Mouse (Mus musculus) embryonic facial prominence, embryonic 10.5 days (tissue): ENCODE results near the gene Ginm1. TPM values are rescaled to one million over a fixed set of nuclear protein-coding genes. Genes with fewer than 3 reads are reported as not detected.

Experiments
- DNase-seq: peaks from one replicate; pipeline ENCODE4 v3.0.0-alpha.2; 2017; ENCODE audit warnings: low spot score
- H3K27ac ChIP-seq: fragments of 300-500 bp; sonication (generic); replicated peaks from 2 replicates; pipeline ENCODE4 v1.5.1; 2016; ENCODE audit warnings: mild to moderate bottlenecking
- H3K27me3 ChIP-seq: fragments of 300-500 bp; sonication (generic); replicated peaks from 2 replicates; pipeline ENCODE4 v1.6.1; 2016; ENCODE audit warnings: low read depth, mild to moderate bottlenecking; ENCODE audit not compliant: poor library complexity, severe bottlenecking
- H3K36me3 ChIP-seq: fragments of 300-500 bp; sonication (generic); replicated peaks from 2 replicates; pipeline ENCODE4 v1.6.1; 2016; ENCODE audit warnings: mild to moderate bottlenecking, moderate library complexity
- H3K4me1 ChIP-seq: fragments of 300-500 bp; sonication (generic); 2 replicates; pipeline ENCODE4 v1.6.1; 2016
- H3K4me3 ChIP-seq: fragments of 300-500 bp; sonication (generic); 2 replicates; pipeline ENCODE4 v1.5.1; 2016; ENCODE audit warnings: mild to moderate bottlenecking, moderate library complexity
- H3K9me3 ChIP-seq: fragments of 300-500 bp; sonication (generic); 2 replicates; pipeline ENCODE4 v1.6.1; 2016; ENCODE audit warnings: mild to moderate bottlenecking
- WGBS: fragments of 180-500 bp; shearing (Covaris S2); methylation state at CpG from one replicate; pipeline ENCODE4 v1.1.7; 2016; 5-methylcytosine and 5-hydroxymethylcytosine counted together
- microRNA-seq: library from miRNA; unstranded; fragments of <30 nt; microRNA quantifications from one replicate; pipeline ENCODE4, GENCODE M21; 2017
- polyA plus RNA-seq: library from polyadenylated mRNA; unstranded; fragments of >200 nt; fragmentation: Nextera tagmentation; extraction: Ambion mirVana; gene quantifications from 2 replicates; pipeline ENCODE4 v1.2.1, GENCODE M21; 2016

The Ginm1 gene
- polyA plus RNA-seq, 1 experiment from 2014 or later: 52.8 TPM

GRCm38 (mm10) chr10:7737122-7737521, 55.5 kb downstream of the Ginm1 start:
- Histone ChIP-seq H3K27ac (no peak overlapping the region), H3K36me3 (peaks cover 26% of the 10 kb centered on the region), H3K9me3 (no peaks in the 10 kb centered on the region), H3K4me3 (no peak overlapping the region), H3K27me3 (no peaks in the 10 kb centered on the region), H3K4me1 (no peaks in the 10 kb centered on the region)
- no peak for DNase-seq

GRCm38 (mm10) chr10:7731582-7731981, 61.0 kb downstream of the Ginm1 start:
- Histone ChIP-seq H3K9me3 (no peaks in the 10 kb centered on the region), H3K36me3 (peaks cover 4% of the 10 kb centered on the region; the same call in 1 of the 2 replicates), H3K27ac (no peak overlapping the region), H3K4me1 (peaks cover 10% of the 10 kb centered on the region), H3K27me3 (no peaks in the 10 kb centered on the region), H3K4me3 (no peak overlapping the region)
- no peak for DNase-seq

- Histone ChIP-seq H3K4me3 (peak overlapping the region; percentile 73), H3K27me3 (no peaks in the 10 kb centered on the region), H3K9me3 (no peaks in the 10 kb centered on the region), H3K27ac (no peak overlapping the region), H3K36me3 (peaks cover 4% of the 10 kb centered on the region; the same call in 1 of the 2 replicates), H3K4me1 (peaks cover 12% of the 10 kb centered on the region)
- WGBS: 26% methylated on average over 3 of the region's 3 CpGs
- no peak for DNase-seq
Observed at GRCm38 (mm10) chr10:7727011-7727410, 65.6 kb downstream of the Ginm1 start.

GRCm38 (mm10) chr10:7726501-7726812, 66.2 kb downstream of the Ginm1 start:
- peak overlapping the region; percentile 86 for H3K27ac ChIP-seq
- DNase-seq: no peak
- no peaks in the 10 kb centered on the region for H3K27me3 ChIP-seq
- H3K36me3 ChIP-seq: peaks cover 4% of the 10 kb centered on the region; the same call in 1 of the 2 replicates
- H3K4me1 ChIP-seq: peaks cover 12% of the 10 kb centered on the region
- no peaks in the 10 kb centered on the region for H3K9me3 ChIP-seq
- 0% methylated on average over 8 of the region's 8 CpGs for WGBS
- peak overlapping the region; percentile 73 for H3K4me3 ChIP-seq

- under 1% methylated on average over 49 of the region's 49 CpGs for WGBS
Observed at GRCm38 (mm10) chr10:7725751-7726500, 66.7 kb downstream of the Ginm1 start, which contains the start of gene Katna1. TSS of gene Katna1 (plus strand) at chr10:7726000.

More at GRCm38 (mm10) chr10:7725751-7726500, 66.7 kb downstream of the Ginm1 start, which contains the start of gene Katna1:
- H3K27me3 ChIP-seq: no peaks in the 10 kb centered on the region
- peak; percentile 96 for DNase-seq
- H3K9me3 ChIP-seq: no peaks in the 10 kb centered on the region
- H3K36me3 ChIP-seq: peaks cover 4% of the 10 kb centered on the region; the same call in 1 of the 2 replicates
- H3K4me3 ChIP-seq: peak within 1 kb of the TSS; percentile 73
- peaks cover 12% of the 10 kb centered on the region for H3K4me1 ChIP-seq
- peak within 1 kb of the TSS; percentile 86 for H3K27ac ChIP-seq

Small RNA genes within 50 kb of the gene (microRNA-seq; reads per million reads assigned to microRNA genes)
- 1.2 reads per million for gene Mir5104

Other genes starting within 250 kb of the Ginm1 start
- gene Lrp11, start 203.0 kb downstream of the Ginm1 start, polyA plus RNA-seq: 4.8 and 5.2 TPM in 2 replicates
- 95.4 and 95.9 TPM in 2 replicates for gene Nup43, start 125.3 kb downstream of the Ginm1 start, polyA plus RNA-seq
- 120 and 126 TPM in 2 replicates for gene Pcmt1, start 111.7 kb downstream of the Ginm1 start, polyA plus RNA-seq
- 7.7 and 8.2 TPM in 2 replicates for gene Lats1, start 111.6 kb downstream of the Ginm1 start, polyA plus RNA-seq
- 69.3 and 72.0 TPM in 2 replicates for gene Katna1, start 66.8 kb downstream of the Ginm1 start, polyA plus RNA-seq
- gene Ppil4, start 67 bp upstream of the Ginm1 start, polyA plus RNA-seq: 41.6 and 41.9 TPM in 2 replicates
- gene Zc3h12d, start 39.6 kb upstream of the Ginm1 start, polyA plus RNA-seq: 0.09 and 0.12 TPM in 2 replicates
- gene Tab2, start 163.4 kb upstream of the Ginm1 start, polyA plus RNA-seq: 15.9 and 17.8 TPM in 2 replicates